Mouse (Mus musculus): Measurements from ENCODE around the gene Phxr2.

The Phxr2 gene

DNA sequence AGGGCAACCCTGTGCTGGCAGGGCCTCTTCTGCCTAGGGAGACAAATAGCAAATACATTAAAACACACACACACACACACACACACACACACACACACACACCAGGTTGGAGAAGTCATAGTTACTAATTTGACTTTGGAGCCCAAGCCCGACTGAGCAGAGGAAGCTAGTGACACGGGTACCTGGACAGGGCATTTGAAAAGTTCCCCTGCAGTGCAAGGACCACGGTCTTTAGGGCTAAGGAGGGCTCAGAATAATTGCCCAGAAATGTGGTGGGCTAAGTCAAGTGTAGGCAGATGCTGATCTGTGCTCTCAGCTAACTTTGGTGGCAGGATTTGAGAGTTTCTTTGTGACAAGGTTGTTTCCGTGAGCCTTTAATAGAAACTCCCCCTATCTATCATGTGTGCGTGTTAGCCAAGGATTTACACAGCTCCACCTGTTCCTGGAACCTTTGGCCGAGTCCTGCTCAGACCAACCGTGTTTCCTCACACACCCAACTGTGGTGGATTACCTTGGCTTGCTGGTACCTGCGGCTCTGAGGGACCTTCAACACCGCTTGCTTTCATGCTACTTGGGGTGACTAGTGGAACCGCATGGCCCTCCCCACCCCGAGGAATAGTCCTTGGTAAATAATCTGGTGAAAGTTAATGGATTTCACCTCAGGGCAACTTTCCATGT lies 6.6 kb upstream of the Phxr2 start:
- no peak for DNase-seq (ENCODE audit: low read depth, low spot score)

DNA sequence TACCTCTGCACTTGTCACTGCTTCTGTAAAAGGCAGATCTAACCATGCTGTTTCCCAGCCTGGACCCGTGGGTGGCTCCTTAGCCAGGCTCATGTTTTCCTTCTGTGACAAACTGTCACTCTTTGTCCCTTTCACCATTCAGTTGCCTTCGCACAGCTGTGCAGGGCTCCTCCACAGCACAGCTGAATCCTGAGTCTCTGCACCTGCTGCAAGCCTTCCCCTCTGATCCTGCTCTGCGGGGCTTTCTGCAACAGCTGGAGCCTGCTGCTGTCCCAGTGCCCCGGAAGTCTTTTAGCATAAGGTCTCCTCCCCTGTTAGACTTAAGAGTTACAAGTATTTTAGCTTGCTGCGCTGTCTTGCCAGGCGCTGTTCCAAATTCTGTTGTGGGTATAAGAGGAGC lies 6.1 kb upstream of the Phxr2 start:
- no peak for DNase-seq (ENCODE audit: low read depth, low spot score)

DNA sequence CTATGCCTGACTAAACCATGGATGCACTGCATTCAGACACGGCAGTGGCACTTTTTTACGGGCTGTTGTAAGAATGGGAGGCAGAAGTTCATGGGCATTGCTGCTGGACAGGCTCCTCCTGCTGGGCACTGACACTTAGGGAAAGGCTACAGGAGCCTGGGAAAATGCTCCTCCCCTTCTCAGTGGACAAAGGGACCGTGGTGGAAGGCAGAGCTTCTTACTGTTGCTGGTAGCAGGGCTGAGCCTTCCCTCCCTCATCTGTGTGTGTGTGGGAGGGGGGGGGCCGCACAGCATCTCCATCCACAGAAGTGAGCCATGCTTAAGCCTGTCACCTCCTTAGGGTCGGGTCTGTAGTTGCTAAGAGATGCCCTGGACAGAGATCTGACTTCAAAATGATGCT lies 5.2 kb upstream of the Phxr2 start:
- no peak for DNase-seq (ENCODE audit: low read depth, low spot score)

DNA sequence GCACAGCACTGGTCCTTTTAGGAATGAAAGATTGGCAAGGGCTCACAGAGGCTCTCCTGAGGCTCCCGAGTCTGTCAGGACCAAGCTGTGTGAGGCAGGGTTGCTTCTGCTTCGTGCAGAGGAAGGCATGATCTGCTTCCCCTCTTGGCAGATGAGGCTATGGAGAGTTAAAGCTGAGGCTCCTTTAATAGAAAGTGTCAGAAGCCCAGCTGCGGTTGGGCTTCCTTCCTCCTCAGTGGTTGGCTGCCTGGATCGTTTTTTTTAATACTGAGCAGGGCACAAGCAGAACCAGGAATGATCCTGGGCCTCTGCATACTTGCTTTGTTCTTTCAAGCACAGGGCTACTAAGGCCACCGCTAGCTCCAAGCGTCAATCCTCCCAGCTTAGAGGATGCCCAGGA lies 4.5 kb upstream of the Phxr2 start:
- no peak for DNase-seq (ENCODE audit: low read depth, low spot score)

DNA sequence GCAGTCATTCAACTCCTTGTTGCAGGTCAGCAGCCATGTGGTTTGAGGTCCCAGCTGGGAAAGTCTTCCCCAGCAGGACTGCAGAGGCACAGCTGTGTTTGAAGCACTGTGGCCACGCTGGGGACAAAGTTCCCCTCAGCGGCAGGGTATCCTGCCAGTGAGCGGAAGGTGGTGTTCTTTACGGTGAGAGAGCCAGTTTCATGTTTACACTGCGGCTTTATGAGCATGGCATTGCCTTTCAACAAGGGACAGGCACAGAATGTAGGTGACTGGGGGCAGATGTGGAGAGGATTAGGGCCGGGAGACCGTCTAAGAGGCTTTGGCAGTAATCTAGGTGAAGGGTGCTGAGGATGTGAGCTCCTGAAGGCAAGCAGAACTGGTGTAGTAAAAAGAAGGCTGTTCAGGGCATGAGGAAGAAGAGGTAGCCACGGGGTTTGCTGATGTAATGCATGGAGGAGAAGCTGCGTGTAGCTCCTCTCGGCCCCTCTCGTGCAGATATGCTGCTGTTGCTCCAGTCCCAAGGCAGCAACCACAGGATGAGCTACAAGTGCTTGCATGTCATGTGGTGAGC lies 1.7 kb upstream of the Phxr2 start:
- DNase-seq (ENCODE audit: low read depth, low spot score), result no peak

DNA sequence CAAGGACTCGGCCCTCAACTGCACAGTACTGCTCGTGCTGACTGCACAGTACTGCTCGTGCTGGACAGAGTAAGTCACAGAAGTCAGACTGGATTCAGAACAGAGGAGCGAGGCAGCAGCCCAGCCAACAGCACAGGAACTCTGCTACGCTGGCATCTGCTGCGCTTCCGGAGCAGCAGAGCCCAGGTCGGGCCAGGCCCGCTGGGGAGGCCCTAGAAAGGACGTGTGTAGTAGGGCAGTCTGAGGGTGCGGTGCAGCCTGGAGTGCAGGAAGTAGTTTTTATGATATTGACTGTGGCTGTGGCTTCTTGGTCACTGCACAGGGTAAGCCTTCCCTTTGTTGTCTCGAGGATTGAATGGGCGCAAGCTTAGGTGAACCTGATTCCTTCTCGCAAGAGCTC lies 829 bp upstream of the Phxr2 start:
- DNase-seq (ENCODE audit: low read depth, low spot score), result no peak

DNA sequence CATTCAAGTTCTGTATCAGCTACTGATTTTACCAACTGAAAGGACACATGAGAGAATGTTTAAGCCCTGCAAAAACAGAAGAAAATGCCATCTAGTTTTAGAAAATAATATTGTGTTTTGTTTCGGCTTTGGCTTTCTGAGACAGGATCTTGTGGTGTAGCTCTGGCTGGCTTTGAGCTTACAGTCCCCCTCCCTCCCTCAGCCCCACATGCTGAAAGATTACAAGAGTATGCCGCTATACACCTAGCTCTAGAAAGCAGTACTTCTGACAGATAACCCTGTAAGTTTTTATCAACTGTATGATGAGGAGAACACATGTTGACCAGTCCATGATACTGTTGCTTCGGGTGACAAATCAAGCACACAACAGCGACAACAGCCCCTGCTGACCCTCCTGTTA lies 6.7 kb downstream of the Phxr2 start:
- no peak for DNase-seq (ENCODE audit: low read depth, low spot score)

DNA sequence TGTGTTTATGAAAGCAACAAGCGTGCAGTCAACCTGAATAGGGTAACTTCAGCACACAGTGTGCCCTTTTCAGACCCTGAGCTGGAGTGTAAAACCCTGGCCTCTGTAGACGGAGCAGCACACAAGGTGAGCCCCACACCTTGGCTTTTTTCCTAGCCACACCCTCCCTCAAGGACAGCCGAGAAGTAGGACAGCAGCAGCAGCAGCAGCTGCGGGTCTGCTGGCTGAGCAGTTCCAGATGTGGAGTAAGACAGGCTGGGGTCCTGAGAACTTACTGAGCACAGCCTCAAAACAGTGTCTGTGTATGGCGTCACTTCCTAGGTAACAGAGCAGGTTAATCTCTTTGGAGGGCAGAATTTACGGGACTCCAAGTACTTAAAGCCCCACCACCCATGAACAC lies 7.4 kb downstream of the Phxr2 start:
- no peak for DNase-seq (ENCODE audit: low read depth, low spot score)

DNA sequence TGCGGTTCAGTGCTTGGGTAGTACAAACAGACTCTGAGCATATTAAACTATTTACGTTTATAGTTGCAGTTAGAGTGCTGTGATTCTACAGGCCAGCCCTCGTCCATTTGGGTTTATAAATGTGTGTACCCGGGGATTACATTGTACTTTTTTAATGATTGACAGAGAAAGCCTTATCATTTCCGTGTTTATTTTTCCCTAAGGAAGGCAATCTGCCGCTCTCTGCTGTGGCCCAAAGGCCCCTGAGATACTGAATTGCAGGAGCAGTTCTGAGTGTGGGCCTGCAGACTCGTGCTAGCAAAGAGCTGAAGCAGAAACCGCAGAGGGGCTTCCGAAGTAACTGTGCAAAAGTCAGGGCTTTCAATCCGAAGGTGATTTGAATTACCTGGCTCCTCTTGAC lies 8.2 kb downstream of the Phxr2 start:
- DNase-seq (ENCODE audit: low read depth, low spot score), result no peak

DNA sequence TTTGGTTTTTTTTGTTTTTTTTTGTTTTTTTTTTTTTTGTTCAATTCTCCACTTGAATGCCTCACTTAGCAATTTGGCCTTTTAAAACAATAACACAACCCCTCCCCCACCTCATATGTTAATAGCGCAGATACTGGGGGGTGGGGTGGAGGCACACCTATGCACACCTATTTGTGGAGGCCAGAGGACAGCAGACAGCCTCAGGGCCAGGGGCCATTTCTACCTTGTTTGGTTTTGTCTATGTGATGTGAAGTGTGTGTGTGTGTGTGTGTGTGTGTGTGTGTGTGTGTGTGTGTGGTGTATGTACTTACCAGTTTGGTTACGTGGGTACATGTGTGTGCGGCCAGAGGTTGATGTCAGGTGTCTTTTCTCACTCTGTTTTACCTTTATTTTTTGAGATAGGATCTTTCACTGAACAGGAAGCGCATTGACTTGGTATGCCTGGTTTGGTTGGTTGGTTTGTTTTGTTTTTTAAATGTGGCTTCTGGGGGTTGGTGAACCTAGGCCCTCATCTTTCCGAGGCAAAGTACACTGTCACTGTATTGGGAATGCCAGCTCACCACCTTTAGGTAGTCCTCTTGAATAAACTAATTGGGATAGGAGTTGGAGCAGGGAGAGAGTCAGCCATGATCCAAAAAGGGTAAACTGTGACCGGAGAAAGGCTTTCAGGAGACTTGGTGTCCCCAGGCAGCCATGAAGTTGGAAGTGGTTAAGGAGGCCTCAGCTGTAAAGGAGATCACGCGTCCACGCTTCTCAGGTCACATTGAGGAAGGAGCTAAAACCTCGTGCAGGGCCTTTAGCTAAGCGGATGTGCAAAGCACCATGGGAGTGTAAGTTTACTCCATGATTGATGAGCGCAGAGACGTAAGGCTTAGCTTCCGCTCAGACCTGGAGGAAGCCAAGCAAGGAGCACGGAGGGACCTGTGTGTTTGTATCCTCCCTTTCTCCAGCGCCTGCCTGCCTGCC lies 9.2 kb downstream of the Phxr2 start:
- DNase-seq (ENCODE audit: low read depth, low spot score), result no peak

DNA sequence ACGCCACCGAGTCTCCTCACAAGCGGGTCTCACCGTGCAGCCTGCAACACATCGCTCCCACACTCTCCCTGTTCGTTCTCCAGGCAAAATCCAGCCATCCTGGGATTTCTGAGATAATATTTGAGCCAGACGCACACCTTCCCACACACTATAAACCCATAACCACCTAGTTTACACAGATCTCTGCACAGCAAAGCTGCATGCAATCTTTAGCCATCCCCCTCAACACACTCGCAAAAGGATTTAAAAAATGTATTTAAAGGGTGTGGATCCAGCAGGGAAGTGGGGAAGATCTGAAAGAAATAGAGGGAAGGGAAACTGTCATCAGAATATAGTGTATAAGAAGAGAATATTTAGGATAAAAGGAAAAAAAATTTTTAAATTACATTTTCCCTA lies 9.9 kb downstream of the Phxr2 start:
- no peak for DNase-seq (ENCODE audit: low read depth, low spot score)

DNA sequence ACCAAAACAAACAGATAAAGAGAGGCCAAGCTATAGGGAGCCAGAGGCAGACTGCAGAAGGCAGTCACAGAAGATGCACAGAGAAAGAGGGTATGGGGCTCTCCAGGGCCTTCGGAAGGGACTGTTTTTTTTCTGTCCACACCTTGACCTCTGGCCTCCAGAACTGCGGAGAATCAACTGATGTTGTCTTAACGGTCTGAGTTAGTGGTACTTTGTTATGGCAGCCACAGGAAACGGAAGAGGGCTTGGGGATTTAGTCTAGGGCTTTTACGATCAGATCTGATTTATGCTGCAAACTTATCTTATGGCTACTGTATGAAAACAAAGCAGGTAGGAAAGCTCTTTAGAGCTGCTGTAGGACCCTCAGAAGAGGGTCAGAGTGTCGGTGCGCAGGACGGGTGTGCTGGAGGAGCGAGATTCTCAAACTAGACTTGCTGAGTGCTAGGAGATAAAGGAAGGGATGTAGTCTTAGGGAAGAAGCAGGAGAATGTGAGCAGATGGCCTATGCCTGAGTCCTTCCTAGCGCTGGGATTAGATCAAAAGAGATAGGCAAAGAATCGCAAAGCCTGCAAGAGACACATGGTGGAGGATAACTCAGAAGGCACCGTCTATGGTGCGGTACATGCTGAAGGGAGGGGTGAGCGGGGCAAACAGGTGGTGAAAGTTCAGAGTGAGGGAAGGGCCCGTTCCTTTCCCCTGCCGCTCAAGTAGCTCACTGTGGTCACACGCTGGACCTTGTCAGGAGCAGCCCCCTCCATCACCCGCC lies 10.5 kb downstream of the Phxr2 start:
- DNase-seq (ENCODE audit: low read depth, low spot score), result no peak

DNA sequence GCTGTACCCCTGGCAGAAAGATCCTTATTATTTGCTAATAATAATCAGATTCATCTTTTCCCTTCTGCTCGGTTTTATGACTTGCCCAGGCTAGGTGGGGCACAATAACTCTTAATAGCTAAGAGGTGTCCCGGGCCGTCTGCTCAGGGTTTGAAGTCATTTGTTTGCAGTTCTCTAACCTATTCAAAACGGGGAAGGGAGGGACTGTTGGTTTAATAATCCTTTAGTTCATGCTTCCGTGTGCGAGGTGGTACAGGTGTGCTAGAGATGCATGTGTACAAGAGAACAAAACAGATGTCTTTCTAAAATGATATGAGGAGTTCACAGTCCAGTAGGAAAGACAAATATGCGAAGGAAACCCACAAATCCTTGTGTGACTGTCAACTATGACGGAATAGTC lies 11.8 kb downstream of the Phxr2 start:
- no peak for DNase-seq (ENCODE audit: low read depth, low spot score)

DNA sequence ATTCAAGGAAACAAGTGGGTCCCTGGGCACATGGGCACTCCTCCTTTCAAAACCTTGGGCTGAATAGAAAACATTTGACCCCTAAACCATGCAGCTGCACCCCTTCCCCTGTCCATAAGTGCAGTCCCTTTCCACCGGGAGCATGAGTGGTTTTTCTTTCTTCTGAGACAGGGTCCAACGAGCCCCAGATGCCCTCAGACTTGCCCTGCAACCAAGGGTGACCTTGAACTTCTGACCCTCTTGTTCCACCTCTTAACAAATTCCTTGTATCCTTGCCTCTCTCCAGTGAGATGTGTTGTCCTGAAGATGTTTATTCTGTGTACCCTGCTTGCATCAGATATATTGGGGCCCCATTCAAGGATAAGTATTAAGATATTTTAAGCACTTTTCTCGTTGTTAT lies 12.6 kb downstream of the Phxr2 start:
- DNase-seq (ENCODE audit: low read depth, low spot score), result no peak

DNA sequence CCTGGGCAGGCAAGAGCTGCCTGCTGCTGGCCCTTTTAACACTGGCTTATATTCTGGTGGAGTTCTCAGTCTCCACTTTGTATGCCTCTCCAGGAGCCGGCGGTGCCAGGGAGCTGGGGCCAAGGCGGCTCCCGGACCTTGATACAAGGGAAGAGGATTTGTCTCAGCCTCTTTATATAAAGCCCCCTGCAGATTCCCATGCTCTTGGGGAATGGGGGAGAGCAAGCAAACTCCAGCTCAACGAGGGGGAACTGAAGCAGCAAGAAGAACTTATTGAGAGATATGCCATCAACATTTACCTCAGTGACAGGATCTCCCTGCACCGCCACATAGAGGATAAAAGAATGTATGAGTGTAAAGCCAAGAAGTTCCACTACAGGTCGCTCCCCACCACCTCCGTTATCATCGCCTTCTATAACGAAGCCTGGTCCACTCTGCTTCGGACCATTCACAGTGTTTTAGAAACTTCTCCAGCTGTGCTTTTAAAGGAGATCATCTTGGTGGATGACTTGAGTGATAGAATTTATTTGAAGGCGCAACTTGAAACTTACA lies 17.6 kb downstream of the Phxr2 start:
- DNase-seq (ENCODE audit: low read depth, low spot score), result peak; percentile 44

DNA sequence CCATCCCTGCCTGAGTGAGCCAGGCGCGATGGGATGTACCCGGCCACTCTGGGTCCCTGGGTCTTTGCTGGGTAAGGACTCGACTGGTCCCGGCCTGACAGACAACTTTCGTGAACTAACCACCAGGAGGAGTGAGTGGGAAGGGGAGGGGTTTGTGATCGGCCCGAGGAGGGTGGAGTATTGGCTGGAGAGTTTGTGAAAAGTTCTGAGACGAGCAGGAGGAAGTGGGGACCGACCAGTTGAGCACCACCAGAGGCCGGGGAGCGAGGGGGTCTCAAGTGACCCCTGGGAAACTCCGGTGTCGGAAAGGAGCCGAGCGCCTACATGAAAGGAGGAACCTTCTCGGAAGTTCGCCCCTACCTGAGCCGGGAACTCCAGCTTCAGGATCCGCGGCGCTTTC lies 18.2 kb downstream of the Phxr2 start, which contains the start of gene Galnt4:
Gene Galnt4, plus strand, starts transcription at position 196 of the 400 bp plus-strand sequence.
- DNase-seq (ENCODE audit: low read depth, low spot score), result peak; percentile 92

DNA sequence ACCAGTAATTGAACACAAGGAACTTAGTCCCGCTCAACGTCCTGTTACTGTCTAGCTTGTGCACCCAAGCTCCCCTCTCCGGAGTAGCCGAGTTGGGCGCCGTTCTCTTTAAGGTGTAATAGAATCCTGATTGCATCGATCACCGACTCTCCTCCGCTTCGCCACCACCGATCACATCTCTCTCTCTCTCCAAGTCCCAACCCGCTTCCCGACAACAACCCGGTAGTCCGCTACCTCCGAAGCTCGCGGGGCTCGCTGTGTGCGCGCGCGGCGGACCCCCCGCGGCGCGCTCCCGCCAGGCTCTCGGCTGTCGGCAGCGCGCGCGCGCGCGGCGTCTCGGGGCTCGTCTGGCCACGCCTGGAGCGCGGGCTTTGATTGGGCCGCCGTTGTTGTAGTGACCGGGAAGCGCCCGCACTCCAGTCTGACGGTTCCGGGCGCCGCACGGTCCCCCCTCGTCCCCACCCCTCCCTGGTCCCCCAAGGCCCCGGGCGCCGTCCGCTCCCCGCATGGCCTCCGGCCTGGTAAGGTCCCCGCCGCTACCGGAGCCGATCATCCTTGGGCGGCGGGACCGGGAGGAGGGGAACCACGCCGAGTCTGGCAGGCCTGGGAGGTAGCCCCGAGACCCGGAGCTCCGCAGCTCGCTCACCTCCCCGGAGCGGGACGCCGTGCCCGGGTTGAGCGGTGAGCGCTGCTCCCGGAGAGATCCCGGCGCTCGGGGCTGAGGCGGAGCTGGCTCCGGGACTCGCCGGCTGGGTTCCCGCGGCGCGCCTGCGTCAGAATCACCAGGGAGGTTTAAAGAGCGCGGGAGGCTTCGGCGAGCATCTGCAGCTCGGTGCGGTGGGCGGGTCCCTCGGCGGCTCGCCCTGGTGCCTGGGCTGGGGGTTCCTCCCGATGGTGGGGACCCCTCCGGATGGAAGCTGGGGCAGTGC lies 19.2 kb downstream of the Phxr2 start, which contains the start of gene Poc1b:
Gene Poc1b, plus strand, starts transcription at position 334 of the 929 bp plus-strand sequence.
- peak; percentile 94 for DNase-seq (ENCODE audit: low read depth, low spot score)

DNA sequence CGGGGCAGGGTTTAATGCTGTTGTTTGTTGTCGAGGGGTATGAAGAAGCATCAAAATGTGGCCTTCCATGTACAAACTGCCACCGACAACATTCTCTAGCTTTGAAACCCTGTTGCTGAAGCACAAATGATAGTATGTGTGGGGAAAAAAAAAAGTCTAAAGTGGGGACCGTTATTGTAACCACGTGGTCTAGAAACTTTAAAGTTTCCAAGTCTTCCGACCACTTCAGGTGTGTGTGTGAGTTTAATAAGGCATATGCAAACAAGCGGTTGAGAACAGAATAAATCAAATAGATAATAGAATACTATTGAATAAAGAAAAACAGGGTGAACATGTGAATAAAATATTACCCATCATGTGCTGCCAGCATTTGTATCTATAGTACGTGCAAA lies 19.8 kb downstream of the Phxr2 start:
- DNase-seq (ENCODE audit: low read depth, low spot score), result no peak

DNA sequence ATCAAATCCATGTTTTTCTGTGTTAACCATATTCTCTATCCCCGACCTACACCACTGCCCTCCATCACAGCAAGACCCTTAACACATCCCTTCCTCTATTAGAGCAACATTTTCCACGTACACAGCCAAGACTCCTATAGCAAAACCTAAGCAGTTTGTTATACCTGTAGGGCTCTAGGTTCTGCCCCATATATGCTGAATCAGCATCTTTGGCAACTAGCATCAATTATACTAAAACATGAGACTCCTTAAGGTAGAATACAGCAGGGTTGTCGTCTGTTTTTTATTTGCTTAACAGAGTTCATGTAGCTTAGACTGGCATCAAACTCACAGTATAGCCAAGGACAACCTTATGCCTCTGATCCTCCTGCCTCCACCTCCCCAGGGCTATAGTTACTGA lies 20.6 kb downstream of the Phxr2 start:
- no peak for DNase-seq (ENCODE audit: low read depth, low spot score)

DNA sequence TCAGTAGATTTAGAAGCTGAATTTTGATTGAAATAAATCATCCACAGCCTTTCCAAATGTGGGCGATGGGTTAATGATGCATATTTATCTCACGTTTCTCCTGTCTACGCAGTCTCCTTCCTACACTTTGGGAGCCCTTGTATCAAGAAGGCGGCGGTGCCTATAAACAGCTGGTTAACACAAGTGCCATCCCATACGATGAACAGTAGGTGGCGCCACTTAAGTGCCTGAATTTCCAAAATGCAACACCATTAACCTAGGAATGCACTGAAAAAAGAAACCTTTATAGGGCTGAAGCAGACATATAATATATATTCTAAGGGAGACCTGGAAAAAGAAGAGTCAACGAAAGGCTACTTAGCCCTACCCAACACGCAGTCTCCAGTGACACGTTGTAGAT lies 28.8 kb downstream of the Phxr2 start:
- no peak for DNase-seq (ENCODE audit: low read depth, low spot score)
